Mouse (Mus musculus): Measurements from ENCODE around the gene Bcl2l1.

DNA sequence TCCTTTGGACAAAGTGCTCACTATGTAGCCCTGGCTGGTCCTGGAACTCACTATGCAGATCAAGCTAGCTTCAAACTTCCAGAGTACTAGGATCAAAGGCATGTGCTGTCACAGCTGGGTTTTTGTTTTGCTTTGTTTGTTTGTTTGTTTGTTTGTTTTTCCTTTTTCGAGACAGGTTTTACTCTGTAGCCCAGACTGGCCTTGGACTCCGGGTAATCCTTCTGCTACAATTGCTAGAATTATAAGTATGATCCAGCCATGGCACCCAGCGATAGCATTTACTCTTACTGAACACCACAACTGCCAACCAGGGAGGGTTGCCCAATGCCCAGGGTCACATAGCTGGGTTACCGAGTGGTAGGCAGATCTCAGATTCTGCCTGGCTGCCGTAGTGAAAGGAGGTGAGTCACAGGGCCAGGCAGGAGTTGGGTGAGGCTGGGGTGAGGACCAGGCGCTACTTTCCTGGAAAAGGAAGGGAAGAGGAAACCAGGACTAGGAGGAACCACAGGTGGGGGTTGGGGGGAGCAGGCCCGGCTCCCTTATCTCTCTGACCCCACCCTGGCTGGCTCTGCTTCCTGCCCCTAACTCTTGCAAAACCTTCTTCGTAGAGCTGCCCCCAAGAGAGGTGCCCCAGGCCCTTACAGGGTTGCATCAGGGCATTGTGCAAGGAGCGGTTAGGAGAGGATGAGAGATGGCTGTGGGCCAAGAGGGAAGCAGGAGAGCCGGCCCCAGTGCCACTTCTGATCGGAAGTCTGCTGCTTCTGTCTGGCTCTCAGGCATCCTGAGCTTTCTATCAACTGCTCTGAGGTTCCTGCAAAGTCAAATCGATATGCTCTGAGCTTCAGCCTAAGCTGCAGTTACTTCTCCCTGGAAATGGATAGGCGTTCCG is 90.1 kb downstream of the Bcl2l1 start:
- TF ChIP-seq CTCF (IDR thresholded peaks at IDR 0.05; ENCODE audit: control insufficient read depth, insufficient read depth, low read length) (no peak), POLR2A (IDR thresholded peaks at IDR 0.05; ENCODE audit: borderline replicate concordance, control insufficient read depth, low read depth, low read length) (no peak)

Measured in bone marrow, adult 2 months (tissue).